ENCODE assay signal across 29 mouse cellular contexts in the genomic region with DNA sequence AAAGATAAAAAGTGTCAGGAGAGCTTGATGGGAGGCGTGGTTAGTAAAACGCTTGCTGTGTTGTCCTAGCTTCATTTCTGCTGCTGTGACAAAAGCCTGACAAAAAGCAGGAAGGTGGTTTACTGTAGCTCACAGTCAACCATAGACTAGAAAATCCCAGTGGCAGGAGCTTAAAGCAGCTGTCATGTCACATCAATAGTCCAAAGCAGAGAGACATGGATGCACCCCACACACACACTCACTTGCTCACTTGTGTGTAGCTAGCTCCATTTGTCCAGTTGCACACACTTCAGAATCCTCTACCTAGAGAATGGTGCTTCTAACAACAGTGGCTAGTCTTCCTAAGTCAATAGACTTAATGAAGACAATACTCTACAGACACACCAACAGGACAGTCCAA. TPM values are rescaled to one million over a fixed set of nuclear protein-coding genes. Genes with fewer than 3 reads are reported as not detected.
DNase-seq lines count a peak whose midpoint lies in the region; ATAC-seq and TF ChIP-seq lines count a peak whose summit lies in the region.
"Had no signal": no experiment of that assay in that cellular context is flagged by ENCODE, and none has a peak within 500 bp of the region (broad histone marks: within the 10 kb centered on the region; RNA-seq: fewer than 3 reads in every experiment).

No protein-coding gene starts in this region.

- no peaks in the 10 kb centered on the region for H3K27me3 ChIP-seq in liver, embryonic 15.5 days
- no peaks in the 10 kb centered on the region for H3K27me3 ChIP-seq in liver, postnatal 0 days (ENCODE audit: insufficient read depth, low read length)
- no peaks in the 10 kb centered on the region for H3K27me3 ChIP-seq in liver, embryonic 16.5 days (ENCODE audit: control insufficient read depth, insufficient read depth, low read depth, low read length)
- H3K27me3 ChIP-seq: CH12.LX; embryonic facial prominence, embryonic 12.5 days; forebrain, embryonic 13.5 days; heart, embryonic 12.5 days; heart, embryonic 15.5 days; hindbrain, embryonic 13.5 days; Patski had no signal

- peak overlapping the region; percentile 16 for H3K27ac ChIP-seq in gastrocnemius, adult 2 months
- H3K27ac ChIP-seq in liver, embryonic 15.5 days (replicated peaks): 0 out of 2 replicates have a peak overlapping the region, but pooled peaks have one; percentile 15
- H3K27ac ChIP-seq in liver, postnatal 0 days (ENCODE audit: low read depth): no peak overlapping the region
- H3K27ac ChIP-seq in liver, embryonic 16.5 days (ENCODE audit: low read length): no peak overlapping the region
- H3K27ac ChIP-seq: embryonic facial prominence, embryonic 12.5 days; forebrain, embryonic 10.5 days; forebrain, embryonic 13.5 days; heart, embryonic 15.5 days; hindbrain, embryonic 10.5 days; hindbrain, embryonic 13.5 days had no signal

- no peak overlapping the region for H3K4me2 ChIP-seq in liver, embryonic 15.5 days
- H3K4me2 ChIP-seq in liver, postnatal 0 days (ENCODE audit: low read depth, low read length): no peak overlapping the region
- no peak overlapping the region for H3K4me2 ChIP-seq in liver, embryonic 16.5 days (ENCODE audit: low read depth, low read length)
- H3K4me2 ChIP-seq: embryonic facial prominence, embryonic 12.5 days; forebrain, embryonic 13.5 days; heart, embryonic 12.5 days; heart, embryonic 15.5 days; hindbrain, embryonic 13.5 days had no signal

- WGBS in liver, embryonic 15.5 days (ENCODE audit: insufficient replicate concordance): 73% methylated on average over 2 of the region's 2 CpGs
- WGBS in liver, postnatal 0 days (ENCODE audit: insufficient replicate concordance): 82% methylated on average over 2 of the region's 2 CpGs
- 59% methylated on average over 2 of the region's 2 CpGs for WGBS in liver, embryonic 16.5 days (ENCODE audit: insufficient replicate concordance)

- H3K4me1 ChIP-seq in liver, embryonic 15.5 days (replicated peaks): peaks cover 28% of the 10 kb centered on the region
- 0 out of 2 replicates have a peak, but pooled peaks cover 3% of the 10 kb centered on the region for H3K4me1 ChIP-seq in liver, postnatal 0 days (ENCODE audit: insufficient read depth)
- H3K4me1 ChIP-seq in liver, embryonic 16.5 days (ENCODE audit: control insufficient read depth, low read depth, low read length): peaks cover 14% of the 10 kb centered on the region
- H3K4me1 ChIP-seq: embryonic facial prominence, embryonic 12.5 days; forebrain, embryonic 10.5 days; forebrain, embryonic 13.5 days; heart, embryonic 15.5 days; hindbrain, embryonic 10.5 days; hindbrain, embryonic 13.5 days had no signal

- no peaks in the 10 kb centered on the region for H3K9me3 ChIP-seq in liver, embryonic 15.5 days (replicated peaks)
- H3K9me3 ChIP-seq in liver, postnatal 0 days (ENCODE audit: low read length): no peaks in the 10 kb centered on the region
- no peaks in the 10 kb centered on the region for H3K9me3 ChIP-seq in liver, embryonic 16.5 days (replicated peaks; ENCODE audit: control insufficient read depth, low read length)
- H3K9me3 ChIP-seq: embryonic facial prominence, embryonic 12.5 days; G1E; heart, embryonic 12.5 days; heart, embryonic 15.5 days had no signal

- no peak for DNase-seq in gastrocnemius, adult 2 months
- DNase-seq in gastrocnemius, postnatal 10 days: no peak
- no peak for DNase-seq in liver, postnatal 0 days
- no peak for DNase-seq in retina, postnatal 1 day
- DNase-seq in spleen, adult 12 weeks (ENCODE audit: low spot score): no peak
- DNase-seq: adrenal gland, postnatal 10 days; adrenal gland, postnatal 36 days; B cell, adult 2 months; cerebellum, adult 18-20 months; cerebellum, adult 9-10 months; cerebellum, postnatal 14 days; gastrocnemius, postnatal 25 days; heart, adult 18-20 months; heart, postnatal 10 days; heart, postnatal 36 days had no signal

- ATAC-seq in liver, embryonic 15.5 days (ENCODE audit: insufficient read depth): no peak
- no peak for ATAC-seq in liver, postnatal 0 days
- 0 out of 2 replicates have a peak, but pooled peaks have one; percentile 12 for ATAC-seq in liver, embryonic 16.5 days (ENCODE audit: low read depth)
- ATAC-seq: forebrain, embryonic 13.5 days; forebrain, embryonic 16.5 days; hindbrain, embryonic 16.5 days; Patski had no signal

- no peak overlapping the region for H3K9ac ChIP-seq in liver, embryonic 15.5 days
- no peak overlapping the region for H3K9ac ChIP-seq in liver, postnatal 0 days (replicated peaks)
- H3K9ac ChIP-seq in liver, embryonic 16.5 days (ENCODE audit: low read depth, low read length): no peak overlapping the region
- H3K9ac ChIP-seq: embryonic facial prominence, embryonic 12.5 days; forebrain, embryonic 13.5 days; heart, embryonic 12.5 days; heart, embryonic 15.5 days; hindbrain, embryonic 13.5 days had no signal

- no peak for TF ChIP-seq EP300 in liver, postnatal 0 days (IDR thresholded peaks at IDR 0.05; ENCODE audit: low read depth)

- intact Hi-C loops in gastrocnemius, adult 2 months (cut with DNase I): loop anchor here (5.0 kb wide), 1 partner anchor 40 kb away; the partner anchor contains the start of gene Rab10

- H3K36me3 ChIP-seq in liver, embryonic 15.5 days (replicated peaks): peaks cover 18% of the 10 kb centered on the region
- 0 out of 2 replicates have a peak, but pooled peaks cover 5% of the 10 kb centered on the region for H3K36me3 ChIP-seq in liver, postnatal 0 days (replicated peaks; ENCODE audit: insufficient read depth, low read length)
- peaks cover 6% of the 10 kb centered on the region; the same call in 1 of the 2 replicates for H3K36me3 ChIP-seq in liver, embryonic 16.5 days (ENCODE audit: control insufficient read depth, insufficient read depth)
- H3K36me3 ChIP-seq: embryonic facial prominence, embryonic 12.5 days; heart, embryonic 15.5 days had no signal

- H3K4me3 ChIP-seq in gastrocnemius, adult 2 months: no peak overlapping the region
- no peak overlapping the region for H3K4me3 ChIP-seq in liver, embryonic 15.5 days (replicated peaks)
- H3K4me3 ChIP-seq in liver, postnatal 0 days (ENCODE audit: low read depth, low read length): no peak overlapping the region
- no peak overlapping the region for H3K4me3 ChIP-seq in liver, embryonic 16.5 days (ENCODE audit: low read depth, low read length)
- H3K4me3 ChIP-seq: embryonic facial prominence, embryonic 12.5 days; forebrain, embryonic 10.5 days; forebrain, embryonic 13.5 days; heart, embryonic 12.5 days; heart, embryonic 15.5 days; hindbrain, embryonic 10.5 days; hindbrain, embryonic 13.5 days had no signal

- TF ChIP-seq CTCF in gastrocnemius, adult 2 months (IDR thresholded peaks at IDR 0.05): no peak
- TF ChIP-seq CTCF in liver, postnatal 0 days (IDR thresholded peaks at IDR 0.05; ENCODE audit: low read depth): no peak

RNA-seq across cellular contexts. Expression of gene Rab10, which starts 42.4 kb away (rescaled TPM):
- 100 to 1,000 TPM; 272 to 301 TPM for total RNA-seq in gastrocnemius, adult 2 months (2021)
- 100 to 1,000 TPM; 208 to 238 TPM for total RNA-seq in gastrocnemius, postnatal 10 days (2021)
- polyA plus RNA-seq in liver, embryonic 15.5 days (2015; fragmentation: Nextera tagmentation; extraction: Ambion mirVana): 45.3 and 45.7 TPM in 2 replicates
- polyA plus RNA-seq in liver, postnatal 0 days (2015; fragmentation: Nextera tagmentation; extraction: Ambion mirVana): 31.6 and 34.6 TPM in 2 replicates
- polyA plus RNA-seq in liver, embryonic 16.5 days (2015; fragmentation: Nextera tagmentation; extraction: Ambion mirVana): 37.5 and 40.5 TPM in 2 replicates

Comparison
In these comparisons a context has a peak if more than half of its experiments do, and no peak if none do; other contexts are left out.
1. H3K27ac ChIP-seq: peak in gastrocnemius, adult 2 months (single experiment) and liver, embryonic 15.5 days (single experiment); none in liver, postnatal 0 days (single experiment) and liver, embryonic 16.5 days (single experiment).